Mouse (Mus musculus) neural tube, embryonic 14.5 days (tissue): ENCODE data around the gene Gdpd2. TPM values are rescaled to one million over a fixed set of nuclear protein-coding genes. Genes with fewer than 3 reads are reported as not detected.

Experiments
- ATAC-seq: fragments of 200-750 bp; cut with Nextera tagmentation; 2 replicates; pipeline ENCODE4 v1.8.0; 2017; ENCODE audit warnings: low read depth, mild to moderate bottlenecking, moderate TSS enrichment, moderate library complexity
- H3K27ac ChIP-seq: fragments of 300-500 bp; sonication (generic); 2 replicates; pipeline ENCODE4 v1.5.1; 2014; ENCODE audit warnings: low read depth, mild to moderate bottlenecking, control low read depth, low read length, moderate library complexity, mixed read lengths
- H3K27me3 ChIP-seq: fragments of 300-500 bp; sonication (generic); 2 replicates; pipeline ENCODE4 v1.6.1; 2014; ENCODE audit warnings: low read length; ENCODE audit not compliant: control insufficient read depth, insufficient read depth
- H3K36me3 ChIP-seq: fragments of 300-500 bp; sonication (generic); 2 replicates; pipeline ENCODE4 v1.6.1; 2014; ENCODE audit warnings: low read length, mixed read lengths; ENCODE audit not compliant: control insufficient read depth, insufficient read depth
- H3K4me1 ChIP-seq: fragments of 300-500 bp; sonication (generic); 2 replicates; pipeline ENCODE4 v1.6.1; 2014; ENCODE audit warnings: low read length; ENCODE audit not compliant: control insufficient read depth, insufficient read depth
- H3K4me2 ChIP-seq: fragments of 300-500 bp; sonication (generic); 2 replicates; pipeline ENCODE4 v1.6.1; 2014; ENCODE audit warnings: mild to moderate bottlenecking, low read depth, low read length, control low read depth
- H3K4me3 ChIP-seq: fragments of 300-500 bp; sonication (generic); 2 replicates; pipeline ENCODE4 v1.5.1; 2014; ENCODE audit warnings: low read depth, low read length, control low read depth, mixed read lengths
- H3K9ac ChIP-seq: fragments of 300-500 bp; sonication (generic); replicated peaks from 2 replicates; pipeline ENCODE4 v1.6.1; 2014; ENCODE audit warnings: low read depth, mild to moderate bottlenecking, control low read depth, low read length, mixed read lengths
- H3K9me3 ChIP-seq: fragments of 300-500 bp; sonication (generic); 2 replicates; pipeline ENCODE4 v1.6.1; 2016; ENCODE audit warnings: low read length; ENCODE audit not compliant: control insufficient read depth
- WGBS: fragments of 180-500 bp; shearing (Covaris S2); extraction: QIAGEN DNeasy Blood & Tissue Kit; methylation state at CpG from one replicate; pipeline ENCODE4 v1.1.7; 2014; 5-methylcytosine and 5-hydroxymethylcytosine counted together
- polyA plus RNA-seq: library from polyadenylated mRNA; unstranded; fragments of >200 nt; fragmentation: Nextera tagmentation; extraction: Ambion mirVana; gene quantifications from 2 replicates; pipeline ENCODE4 v1.2.1, GENCODE M21; 2014

The Gdpd2 gene
- polyA plus RNA-seq, result 40.8 and 43.5 TPM in 2 replicates

DNA sequence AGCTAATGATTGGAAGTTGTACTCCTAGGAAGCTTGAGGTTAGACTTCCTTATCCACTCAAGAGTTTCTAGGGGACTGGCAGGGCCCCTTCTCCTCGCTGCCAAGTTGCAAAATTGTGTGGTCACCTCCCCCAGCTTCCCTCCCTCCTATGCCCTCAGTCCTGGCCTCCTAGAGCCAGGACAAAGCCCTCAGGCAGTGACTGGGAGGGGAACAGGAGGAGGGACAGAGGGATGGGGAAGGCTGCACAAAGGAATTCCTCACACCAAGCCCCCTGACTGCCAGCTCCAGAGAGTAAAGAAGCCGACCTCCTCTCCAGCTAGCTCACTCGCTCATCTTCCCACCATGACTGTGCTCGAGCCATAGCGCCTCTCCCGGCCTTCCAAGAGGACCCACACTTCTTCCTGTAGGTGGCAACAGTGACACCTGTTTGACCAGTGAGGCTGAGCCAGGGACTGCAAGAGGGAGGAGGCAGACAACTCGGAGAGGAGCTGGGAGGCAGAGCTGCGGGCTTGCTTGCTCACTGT lies at the start of gene Gdpd2:
TSS of gene Gdpd2 (plus strand) at position 209 of the 524 bp plus-strand sequence.
- 44% methylated on average over 8 of the region's 8 CpGs for WGBS
- Histone ChIP-seq H3K4me1 (no peaks in the 10 kb centered on the region), H3K36me3 (no peaks in the 10 kb centered on the region), H3K9ac (peak within 1 kb of the TSS; percentile 32; the same call in 1 of the 2 replicates), H3K4me2 (peak within 1 kb of the TSS; percentile 40), H3K27ac (0 out of 2 replicates have a peak within 1 kb of the TSS, but pooled peaks have one; percentile 39), H3K27me3 (no peaks in the 10 kb centered on the region), H3K4me3 (peak within 1 kb of the TSS; percentile 20), H3K9me3 (no peaks in the 10 kb centered on the region)
- peak; percentile 86 for ATAC-seq

GRCm38 (mm10) chrX:100686527-100686926 lies 43.1 kb upstream of the Gdpd2 start:
- H3K27me3 ChIP-seq, result no peaks in the 10 kb centered on the region
- no peak for ATAC-seq
- no peak overlapping the region for H3K4me3 ChIP-seq
- no peaks in the 10 kb centered on the region for H3K36me3 ChIP-seq
- WGBS, result 53% methylated on average over 3 of the region's 3 CpGs
- no peak overlapping the region for H3K9ac ChIP-seq
- H3K27ac ChIP-seq, result no peak overlapping the region
- H3K4me2 ChIP-seq, result no peak overlapping the region
- H3K9me3 ChIP-seq, result no peaks in the 10 kb centered on the region
- H3K4me1 ChIP-seq, result no peaks in the 10 kb centered on the region

DNA sequence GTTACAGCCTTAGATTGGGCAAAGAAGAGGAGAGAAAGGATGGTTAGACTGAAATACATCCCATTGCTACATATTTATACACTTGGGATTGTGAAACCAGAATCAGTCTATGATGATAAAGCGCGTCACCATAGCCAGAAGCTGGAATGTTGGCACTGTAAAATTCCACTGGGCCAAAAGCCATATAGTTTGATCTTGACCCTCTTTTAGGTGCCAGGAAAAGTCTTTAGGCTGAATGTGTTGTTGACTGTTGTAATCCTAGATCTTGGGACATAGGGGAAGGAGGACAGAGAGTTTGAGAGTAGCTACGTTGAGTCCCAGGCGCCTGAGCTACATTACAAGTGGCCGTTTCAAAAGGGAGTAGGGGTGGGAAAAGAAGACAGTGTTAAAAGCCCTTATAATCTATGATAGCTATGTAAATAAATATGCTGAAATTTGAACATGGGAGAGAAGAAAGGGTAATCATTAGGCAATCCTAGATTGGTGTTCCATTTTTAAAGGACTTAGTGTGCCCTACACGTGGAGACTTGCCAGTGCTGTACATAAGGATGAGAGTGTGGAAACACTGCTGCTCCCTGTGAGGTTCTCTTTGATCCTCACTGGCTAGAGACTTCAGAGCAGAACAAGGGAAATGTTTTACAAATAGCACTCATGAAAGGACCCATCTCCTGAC lies 42.2 kb upstream of the Gdpd2 start:
- no peaks in the 10 kb centered on the region for H3K36me3 ChIP-seq
- H3K27me3 ChIP-seq, result no peaks in the 10 kb centered on the region
- no peak overlapping the region for H3K4me3 ChIP-seq
- H3K4me1 ChIP-seq, result no peaks in the 10 kb centered on the region
- no peak overlapping the region for H3K4me2 ChIP-seq
- H3K9me3 ChIP-seq, result no peaks in the 10 kb centered on the region
- no peak overlapping the region for H3K27ac ChIP-seq
- no peak overlapping the region for H3K9ac ChIP-seq
- ATAC-seq, result no peak
- WGBS, result 89% methylated on average over 6 of the region's 6 CpGs

DNA sequence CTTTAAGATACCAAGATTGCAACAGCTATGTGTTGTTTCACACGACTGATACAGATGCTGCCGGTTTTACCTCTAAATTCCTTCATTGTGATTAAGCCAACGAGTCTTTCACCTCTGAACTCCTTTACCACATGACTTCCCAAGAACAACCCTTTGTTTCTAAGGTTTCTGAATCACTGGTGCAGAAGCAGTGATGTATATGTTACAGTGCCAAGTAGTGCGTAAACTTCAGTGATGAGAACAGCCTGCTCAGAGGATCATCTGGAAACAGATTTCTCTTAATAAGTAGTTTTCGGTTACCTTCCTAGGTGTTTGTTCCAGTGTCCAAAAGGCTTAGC lies 41.7 kb upstream of the Gdpd2 start:
- no peak overlapping the region for H3K27ac ChIP-seq
- no peaks in the 10 kb centered on the region for H3K27me3 ChIP-seq
- H3K4me2 ChIP-seq, result no peak overlapping the region
- no peaks in the 10 kb centered on the region for H3K9me3 ChIP-seq
- H3K4me3 ChIP-seq, result no peak overlapping the region
- H3K36me3 ChIP-seq, result no peaks in the 10 kb centered on the region
- WGBS, result 73% methylated on average over 5 of the region's 5 CpGs
- no peak for ATAC-seq
- H3K9ac ChIP-seq, result no peak overlapping the region
- no peaks in the 10 kb centered on the region for H3K4me1 ChIP-seq

GRCm38 (mm10) chrX:100696776-100697175 lies 32.9 kb upstream of the Gdpd2 start:
- Histone ChIP-seq H3K9me3 (no peaks in the 10 kb centered on the region), H3K27ac (no peak overlapping the region), H3K4me1 (no peaks in the 10 kb centered on the region), H3K27me3 (no peaks in the 10 kb centered on the region), H3K4me3 (no peak overlapping the region), H3K36me3 (no peaks in the 10 kb centered on the region), H3K9ac (no peak overlapping the region), H3K4me2 (no peak overlapping the region)
- WGBS, result 96% methylated on average over 4 of the region's 4 CpGs
- no peak for ATAC-seq

GRCm38 (mm10) chrX:100708032-100708431 lies 21.6 kb upstream of the Gdpd2 start:
- ATAC-seq, result no peak
- 93% methylated on average over 6 of the region's 6 CpGs for WGBS

DNA sequence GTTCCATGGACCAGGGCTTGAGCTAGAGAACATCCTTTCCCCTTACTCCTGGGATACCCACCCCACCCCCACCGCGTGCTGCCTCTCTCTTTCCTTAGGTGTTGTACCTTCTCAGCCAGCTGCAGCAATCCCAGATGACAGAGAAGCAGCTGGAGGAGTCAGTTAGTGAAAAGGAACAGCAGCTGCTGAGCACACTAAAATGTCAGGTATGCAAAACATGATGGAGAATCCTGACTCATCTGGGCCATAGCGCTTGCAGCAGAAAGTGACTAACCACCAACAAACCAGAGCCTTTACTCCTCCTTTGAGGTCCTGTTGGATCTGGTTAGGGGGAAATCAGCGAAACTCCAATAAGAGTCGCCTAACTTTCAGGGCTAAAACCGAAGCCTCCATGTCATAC lies 13.5 kb upstream of the Gdpd2 start:
- no peak overlapping the region for H3K4me3 ChIP-seq
- H3K4me1 ChIP-seq, result no peaks in the 10 kb centered on the region
- no peak overlapping the region for H3K9ac ChIP-seq
- H3K36me3 ChIP-seq, result no peaks in the 10 kb centered on the region
- WGBS, result 97% methylated on average over 6 of the region's 6 CpGs
- ATAC-seq, result no peak
- no peaks in the 10 kb centered on the region for H3K9me3 ChIP-seq
- H3K27me3 ChIP-seq, result no peaks in the 10 kb centered on the region
- H3K4me2 ChIP-seq, result no peak overlapping the region
- H3K27ac ChIP-seq, result no peak overlapping the region

More at GRCm38 (mm10) chrX:100708032-100708431, 21.6 kb upstream of the Gdpd2 start:
- Histone ChIP-seq H3K4me2 (no peak overlapping the region), H3K27me3 (no peaks in the 10 kb centered on the region), H3K36me3 (no peaks in the 10 kb centered on the region), H3K9me3 (no peaks in the 10 kb centered on the region), H3K4me1 (no peaks in the 10 kb centered on the region), H3K27ac (no peak overlapping the region), H3K9ac (no peak overlapping the region), H3K4me3 (no peak overlapping the region)

DNA sequence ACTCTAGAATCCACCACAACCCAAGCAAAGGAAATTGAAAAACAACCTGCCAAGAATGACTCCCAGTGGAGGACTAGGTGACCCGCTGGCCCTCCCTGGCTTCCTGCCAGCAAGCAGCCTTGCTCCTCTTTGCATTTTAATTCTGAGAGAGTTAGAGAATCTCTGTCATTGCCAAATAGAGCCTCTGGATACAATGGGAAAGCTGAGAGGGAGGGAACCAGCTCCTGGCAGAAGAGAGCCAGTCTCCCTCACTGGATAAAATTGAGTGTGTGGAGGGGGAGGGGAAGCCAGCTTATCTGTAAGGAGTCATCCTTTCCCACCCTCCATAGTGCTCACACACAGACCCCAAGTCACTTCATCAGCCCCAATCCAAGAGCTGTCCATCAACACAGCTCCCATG lies 726 bp upstream of the Gdpd2 start:
- no peak overlapping the region for H3K4me2 ChIP-seq
- H3K27me3 ChIP-seq, result no peaks in the 10 kb centered on the region
- 0 out of 2 replicates have a peak overlapping the region, but pooled peaks have one; percentile 39 for H3K27ac ChIP-seq
- H3K4me3 ChIP-seq, result no peak overlapping the region
- no peaks in the 10 kb centered on the region for H3K9me3 ChIP-seq
- no peaks in the 10 kb centered on the region for H3K4me1 ChIP-seq
- WGBS, result 14% methylated on average over 1 of the region's 1 CpGs
- H3K9ac ChIP-seq, result no peak overlapping the region
- peak; percentile 70 for ATAC-seq
- no peaks in the 10 kb centered on the region for H3K36me3 ChIP-seq

DNA sequence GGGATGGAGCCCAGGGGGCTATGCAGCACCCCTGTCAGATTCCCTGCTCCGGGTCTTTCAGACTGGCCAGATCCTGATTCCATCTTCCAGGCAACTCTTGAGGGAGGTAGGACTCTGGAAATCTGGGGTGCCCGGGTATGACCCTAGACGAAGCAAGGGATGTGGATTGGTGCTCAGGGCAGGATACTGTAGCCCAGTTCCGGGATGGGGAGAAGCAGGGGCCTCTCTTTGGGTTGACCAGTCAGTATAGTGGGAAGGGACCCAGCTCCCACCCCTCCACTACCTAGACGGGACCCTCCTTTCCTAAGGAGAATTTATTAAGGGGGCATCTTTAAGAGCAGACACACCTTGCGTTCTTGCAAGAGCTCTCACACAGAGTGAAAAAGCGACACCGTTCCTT lies 593 bp downstream of the Gdpd2 start:
- 35% methylated on average over 8 of the region's 8 CpGs for WGBS
- H3K4me2 ChIP-seq, result peak overlapping the region; percentile 40
- H3K9me3 ChIP-seq, result no peaks in the 10 kb centered on the region
- peak; percentile 34; the same call in 1 of the 2 replicates for ATAC-seq
- peak overlapping the region; percentile 32; the same call in 1 of the 2 replicates for H3K9ac ChIP-seq
- no peaks in the 10 kb centered on the region for H3K36me3 ChIP-seq
- peak overlapping the region; percentile 20 for H3K4me3 ChIP-seq
- H3K27me3 ChIP-seq, result no peaks in the 10 kb centered on the region
- no peaks in the 10 kb centered on the region for H3K4me1 ChIP-seq
- 0 out of 2 replicates have a peak overlapping the region, but pooled peaks have one; percentile 16 for H3K27ac ChIP-seq
